Mouse (Mus musculus) kidney, adult 2 months (tissue): ENCODE data around the gene Hoxd8.

Source experiments
- CTCF ChIP-seq: fragments of 200-500 bp; conservative IDR thresholded peaks from 2 replicates; pipeline ENCODE4 v1.5.1; 2011; ENCODE audit warnings: low read depth, mild to moderate bottlenecking, control low read depth, low read length, moderate library complexity, mixed read lengths; ENCODE audit not compliant: insufficient read depth, insufficient read length
- POLR2A ChIP-seq: fragments of 200-500 bp; IDR thresholded peaks from one replicate; pipeline ENCODE4 v1.6.1; 2011; ENCODE audit warnings: low read depth, low read length, control low read depth

GRCm38 (mm10) chr2:74695383-74695782 lies 9.0 kb upstream of the Hoxd8 start:
- no peak for TF ChIP-seq CTCF
- TF ChIP-seq POLR2A, result no peak
